Mouse (Mus musculus) olfactory bulb, adult 2 months (tissue): ENCODE measurements around the gene Mtmr14. TPM values are rescaled to one million over a fixed set of nuclear protein-coding genes. Genes with fewer than 3 reads are reported as not detected.

ENCODE experiments used
- H3K27ac ChIP-seq: fragments of 200-500 bp; 2 replicates; pipeline ENCODE4 v1.5.1; 2012; ENCODE audit warnings: low read depth, low read length; ENCODE audit not compliant: insufficient read depth
- H3K4me1 ChIP-seq: fragments of 200-500 bp; 2 replicates; pipeline ENCODE4 v1.6.1; 2012; ENCODE audit warnings: low read length; ENCODE audit not compliant: control insufficient read depth, insufficient read depth
- H3K4me3 ChIP-seq: fragments of 200-500 bp; 2 replicates; pipeline ENCODE4 v1.5.1; 2012; ENCODE audit warnings: mild to moderate bottlenecking, low read depth, low read length, moderate library complexity; ENCODE audit not compliant: insufficient read depth
- CTCF ChIP-seq: fragments of 200-500 bp; IDR thresholded peaks from 2 replicates; pipeline ENCODE4 v1.5.1; 2012; ENCODE audit warnings: low read depth, mild to moderate bottlenecking, low read length, moderate library complexity; ENCODE audit not compliant: insufficient read depth
- POLR2A ChIP-seq: fragments of 200-500 bp; IDR thresholded peaks from 2 replicates; pipeline ENCODE4 v1.6.1; 2012; ENCODE audit warnings: mild to moderate bottlenecking, low read depth, low read length, moderate library complexity; ENCODE audit not compliant: insufficient read depth
- WGBS: fragments of 180-500 bp; shearing (Covaris S2); methylation state at CpG from one replicate; pipeline ENCODE4 v1.1.7; 2018; 5-methylcytosine and 5-hydroxymethylcytosine counted together
- polyA plus RNA-seq: library from polyadenylated mRNA; stranded (reverse); fragments of >200 nt; gene quantifications from 2 replicates; pipeline ENCODE4 v1.2.4, GENCODE M21; 2012; ENCODE audit warnings: low replicate concordance; ENCODE audit not compliant: missing spikeins, insufficient read depth, insufficient read length

Gene Mtmr14
- polyA plus RNA-seq = not detected in 2 replicates

DNA sequence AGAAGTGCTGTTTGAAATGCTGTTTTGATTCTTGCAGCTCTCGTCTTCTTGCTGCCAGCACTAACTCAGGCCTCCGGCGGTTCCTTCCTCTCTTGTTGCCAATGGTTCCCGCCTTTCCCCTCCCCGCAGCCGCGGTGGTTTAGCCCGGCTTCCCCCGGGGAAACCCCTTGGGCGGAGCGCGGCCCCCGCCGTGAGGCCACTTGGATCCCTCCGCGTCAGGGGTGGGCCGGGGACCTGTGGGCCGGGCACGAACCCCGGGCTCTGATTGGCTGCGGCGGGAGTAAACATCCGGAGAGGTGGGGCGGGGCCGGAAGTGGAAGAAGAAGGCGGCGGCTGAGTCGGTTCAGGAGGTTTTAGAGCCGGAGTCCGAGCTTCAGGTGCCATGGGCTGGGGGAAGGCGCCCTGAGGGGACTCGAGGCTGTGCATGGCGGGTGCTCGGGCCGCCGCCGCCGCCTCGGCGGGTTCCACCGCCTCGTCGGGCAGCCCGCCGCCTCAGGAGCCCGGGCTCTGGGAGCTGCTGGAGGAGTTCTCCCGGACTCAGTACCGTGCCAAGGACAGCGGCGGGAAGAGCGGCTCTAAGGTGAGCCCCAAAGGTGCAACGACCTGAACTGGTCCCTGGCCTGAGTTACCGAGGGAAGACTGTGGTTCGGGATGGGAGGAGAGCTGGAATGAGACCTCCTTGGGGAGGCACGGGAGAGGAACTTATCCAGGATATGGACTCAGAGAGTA lies at the start of gene Mtmr14:
Mtmr14 (plus strand) TSS at position 302 of the 729 bp plus-strand sequence.
- WGBS = under 1% methylated on average over 55 of the region's 55 CpGs

DNA sequence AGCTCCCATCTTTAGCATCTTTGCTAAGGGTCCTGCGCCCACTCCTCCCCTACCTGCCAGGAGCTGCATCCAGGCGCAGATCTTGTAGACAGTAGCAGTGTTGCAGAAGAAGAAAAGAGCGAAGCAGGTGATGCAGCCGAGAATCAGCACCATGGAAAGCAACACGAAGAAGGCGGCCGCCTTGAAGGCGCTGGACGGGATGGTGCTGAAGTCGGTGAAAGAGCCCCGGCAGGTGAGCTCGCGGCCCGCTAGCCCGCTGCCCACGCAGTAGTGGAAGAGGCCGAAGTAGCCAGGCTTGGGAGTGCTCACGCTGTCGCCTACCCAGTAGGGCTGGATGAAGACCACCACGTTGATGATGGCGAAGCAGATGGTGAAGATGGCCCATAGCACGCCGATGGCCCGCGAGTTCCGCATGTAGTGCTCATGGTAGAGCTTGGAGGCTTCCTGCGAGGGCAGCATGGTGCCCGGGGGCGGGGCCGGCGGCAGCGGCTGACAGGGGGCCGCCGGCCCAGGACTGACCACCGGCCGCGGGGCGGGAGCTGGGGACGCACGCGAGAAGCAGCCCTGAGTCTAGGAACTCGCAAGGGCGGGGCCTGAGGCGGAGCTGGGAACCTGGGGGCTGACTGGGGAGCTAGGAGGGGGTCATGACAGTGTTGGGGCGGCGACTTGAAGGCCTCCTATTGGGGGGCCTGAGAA lies 43.7 kb upstream of the Mtmr14 start:
- Histone ChIP-seq H3K4me3 (peak overlapping the region; percentile 57), H3K4me1 (peaks cover 7% of the 10 kb centered on the region), H3K27ac (no peak overlapping the region)
- 2% methylated on average over 46 of the region's 46 CpGs for WGBS
- no peak for TF ChIP-seq POLR2A
- TF ChIP-seq CTCF = no peak

More for the DNA sequence above, at the start of gene Mtmr14:
- peak within 1 kb of the TSS; percentile 70; the same call in 1 of the 2 replicates for H3K27ac ChIP-seq
- peak within 1 kb of the TSS; percentile 70 for H3K4me3 ChIP-seq
- H3K4me1 ChIP-seq = peaks cover 3% of the 10 kb centered on the region
- TF ChIP-seq POLR2A = peak; percentile 26
- TF ChIP-seq CTCF = no peak

DNA sequence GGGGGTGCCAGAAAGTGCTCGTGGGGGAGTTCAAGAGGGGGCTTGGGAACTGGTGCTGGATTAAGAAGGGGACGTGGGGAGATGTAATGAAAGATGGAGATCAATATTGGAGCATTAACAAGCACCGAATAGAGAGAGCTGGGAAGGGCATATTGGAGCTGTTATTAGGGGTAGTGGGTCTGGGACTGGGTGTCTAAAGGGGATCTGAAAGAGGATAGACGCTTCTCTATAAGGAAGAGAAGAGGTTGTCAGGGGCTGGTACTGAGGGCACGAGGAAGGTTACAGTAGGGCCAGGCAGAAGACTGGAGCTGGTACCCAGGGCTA lies 43.2 kb upstream of the Mtmr14 start:
- Histone ChIP-seq H3K4me1 (peaks cover 7% of the 10 kb centered on the region), H3K27ac (no peak overlapping the region), H3K4me3 (peak overlapping the region; percentile 57)
- TF ChIP-seq CTCF (no peak), POLR2A (no peak)
- WGBS = 1% methylated on average over 5 of the region's 5 CpGs

DNA sequence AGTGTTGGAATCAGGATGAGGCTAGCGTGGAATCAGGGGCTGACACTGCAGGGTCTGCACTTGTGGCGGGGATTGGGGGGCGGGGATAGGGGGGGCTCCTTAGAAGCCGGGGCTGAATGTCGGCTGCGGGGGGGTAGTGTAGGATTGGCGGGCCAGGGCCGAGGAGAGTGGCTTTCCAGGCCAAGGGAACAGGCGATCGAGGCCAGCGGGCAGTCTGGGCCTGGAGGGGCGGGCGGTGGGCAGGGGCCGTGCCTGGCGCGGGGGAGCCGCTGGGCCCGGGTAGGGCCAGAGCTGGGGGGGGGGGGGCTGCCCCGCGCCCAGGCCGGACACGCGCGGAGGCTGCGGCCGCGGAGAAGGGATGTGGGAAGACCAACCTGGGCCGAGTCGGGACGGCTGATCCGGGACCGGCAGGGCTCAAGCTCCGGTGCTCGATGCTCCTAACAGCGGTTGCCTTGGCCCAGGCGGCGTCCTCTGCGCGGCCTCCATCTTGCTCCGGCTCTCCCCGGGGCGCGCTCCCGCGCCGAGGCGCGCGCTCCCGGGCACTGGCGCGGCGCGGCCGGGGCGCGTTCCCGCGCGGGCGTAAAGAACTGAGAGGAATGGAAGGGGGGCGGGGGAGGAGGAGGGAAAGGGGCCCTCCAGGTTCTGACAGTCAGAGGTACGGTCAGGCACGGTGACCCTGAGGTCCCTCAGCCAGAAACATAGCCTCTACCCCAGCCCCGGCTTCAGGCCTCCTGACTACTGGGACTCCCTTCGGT lies 42.6 kb upstream of the Mtmr14 start, which contains the start of gene Lhfpl4:
Lhfpl4 (minus strand) TSS at position 544 of the 755 bp plus-strand sequence.
- TF ChIP-seq POLR2A (peak; percentile 76), CTCF (no peak)
- Histone ChIP-seq H3K4me3 (peak within 1 kb of the TSS; percentile 57), H3K27ac (peak within 1 kb of the TSS; percentile 42), H3K4me1 (peaks cover 7% of the 10 kb centered on the region)
- WGBS = under 1% methylated on average over 59 of the region's 66 CpGs

DNA sequence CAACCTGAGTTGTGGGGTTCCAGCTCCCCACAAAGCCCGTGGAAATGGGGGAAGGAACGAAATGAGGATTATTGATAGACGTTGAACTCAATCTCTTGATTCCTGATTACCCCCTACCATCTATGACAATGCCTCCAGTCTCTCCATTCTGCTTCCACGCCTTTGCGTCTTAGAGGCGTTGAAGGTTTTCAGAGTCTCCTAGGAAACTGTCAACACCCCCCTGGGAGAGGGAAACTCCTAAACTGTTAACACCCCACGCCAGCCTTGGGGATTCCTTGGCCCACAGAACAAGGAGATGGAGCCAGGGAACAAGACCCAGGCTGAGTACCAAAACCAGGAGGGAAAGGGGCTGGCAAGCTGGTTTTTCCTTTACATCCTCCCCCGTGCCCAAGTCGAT lies 42.0 kb upstream of the Mtmr14 start:
- peaks cover 7% of the 10 kb centered on the region for H3K4me1 ChIP-seq
- TF ChIP-seq CTCF = no peak
- no peak for TF ChIP-seq POLR2A
- peak overlapping the region; percentile 42 for H3K27ac ChIP-seq
- WGBS = 5% methylated on average over 9 of the region's 9 CpGs
- peak overlapping the region; percentile 57 for H3K4me3 ChIP-seq

DNA sequence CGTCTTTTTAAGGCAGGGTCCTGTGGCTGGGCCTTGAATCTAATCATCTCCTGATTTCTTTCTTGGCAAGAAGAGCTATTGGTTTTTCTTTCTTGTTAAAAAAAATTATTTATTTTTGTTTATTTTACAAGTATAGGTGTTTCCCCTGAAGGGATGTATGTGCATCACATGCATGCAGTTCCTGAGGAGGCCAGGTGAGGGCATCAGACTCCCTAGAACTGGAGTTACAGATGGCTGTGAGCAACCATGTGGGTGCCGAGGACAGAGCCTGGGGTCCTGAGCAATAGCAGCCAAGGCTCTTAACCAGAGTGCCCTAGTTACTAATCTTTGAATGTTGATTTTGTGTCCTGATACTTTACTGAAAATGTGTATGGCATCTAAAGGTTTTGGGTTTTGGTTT lies 21.4 kb upstream of the Mtmr14 start:
- Histone ChIP-seq H3K4me1 (no peaks in the 10 kb centered on the region), H3K4me3 (no peak overlapping the region), H3K27ac (no peak overlapping the region)
- WGBS = 80% methylated on average over 2 of the region's 2 CpGs
- TF ChIP-seq CTCF (no peak), POLR2A (no peak)

DNA sequence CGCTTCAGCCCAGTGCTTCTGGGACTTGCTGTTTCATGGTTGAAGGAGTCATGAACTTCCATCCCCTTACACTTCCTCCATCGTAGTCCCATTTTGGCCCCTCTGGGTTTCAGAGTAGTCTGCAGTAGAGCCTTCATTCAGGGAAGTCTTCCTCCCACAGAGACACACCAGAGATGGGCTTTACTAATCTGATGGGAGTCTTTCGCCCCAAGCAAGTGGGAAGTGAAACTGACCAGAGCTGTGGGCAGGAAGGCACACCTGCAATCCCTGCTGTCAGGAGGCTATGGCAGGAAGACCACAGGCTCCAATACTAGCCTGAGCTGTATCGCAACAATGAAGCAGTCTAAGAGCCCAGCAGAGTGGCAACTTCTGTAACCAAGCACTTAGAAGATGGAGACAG lies 11.8 kb upstream of the Mtmr14 start:
- Histone ChIP-seq H3K4me3 (no peak overlapping the region), H3K27ac (no peak overlapping the region), H3K4me1 (no peaks in the 10 kb centered on the region)
- TF ChIP-seq POLR2A (no peak), CTCF (no peak)
- WGBS = 69% methylated on average over 4 of the region's 4 CpGs

DNA sequence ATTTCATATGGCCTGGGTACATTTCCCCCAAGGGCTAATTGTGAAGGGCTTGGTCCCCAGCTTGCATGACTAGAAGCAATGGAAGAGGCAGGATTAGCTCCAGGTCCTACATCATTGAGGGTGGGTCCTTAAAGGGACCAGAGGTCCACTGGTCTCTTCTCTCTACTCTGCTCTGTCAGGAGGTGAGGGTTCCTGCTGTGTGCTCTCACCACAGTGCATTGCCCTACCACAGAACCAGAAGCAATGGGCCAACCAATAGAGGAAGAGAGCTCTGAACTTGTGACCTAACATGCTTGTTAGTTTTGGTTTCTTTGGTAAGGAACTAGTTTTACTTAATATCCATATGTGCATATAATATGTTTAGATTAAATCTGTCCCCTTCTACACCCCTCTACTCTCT lies 10.9 kb upstream of the Mtmr14 start:
- H3K4me1 ChIP-seq = no peaks in the 10 kb centered on the region
- H3K27ac ChIP-seq = no peak overlapping the region
- H3K4me3 ChIP-seq = no peak overlapping the region
- no peak for TF ChIP-seq POLR2A
- no peak for TF ChIP-seq CTCF

DNA sequence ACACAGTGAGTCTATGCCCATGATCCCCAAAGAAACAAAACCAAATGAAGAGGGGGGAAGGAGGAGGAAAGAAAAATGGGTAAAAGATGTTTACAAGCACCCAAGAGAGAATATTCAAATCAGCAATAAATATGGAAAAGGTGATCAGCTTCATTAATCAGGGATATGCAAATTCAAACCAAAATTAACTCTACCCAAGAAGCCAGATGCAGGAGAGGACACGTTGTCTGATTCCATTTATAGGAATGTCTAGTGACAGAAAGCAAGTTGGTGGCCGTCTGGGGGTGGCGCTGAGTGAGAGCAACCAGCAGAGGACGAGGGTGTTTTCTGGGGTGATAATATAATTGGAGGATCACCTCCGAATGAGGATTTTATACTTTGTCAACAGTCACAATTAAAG lies 2.5 kb upstream of the Mtmr14 start:
- TF ChIP-seq CTCF (no peak), POLR2A (no peak)
- WGBS = 60% methylated on average over 5 of the region's 5 CpGs
- Histone ChIP-seq H3K4me1 (peaks cover 3% of the 10 kb centered on the region), H3K4me3 (no peak overlapping the region), H3K27ac (no peak overlapping the region)
